Mouse (Mus musculus) ES-E14 (cell line): ENCODE results near the gene Krtap10-4. TPM values are rescaled to one million over a fixed set of nuclear protein-coding genes. Genes with fewer than 3 reads are reported as not detected.

Experiments used
- total RNA-seq: library from RNA; depleted of rRNA; stranded (reverse); fragments of 300-350 nt; gene quantifications from 2 replicates; pipeline ENCODE4 v1.2.3, GENCODE M21; 2012; rRNA removed

Gene Krtap10-4
- total RNA-seq, 1 experiment = not detected

Other genes with a start within 250 kb of the Krtap10-4 start
- 115 and 142 TPM in 2 replicates for gene Pttg1ip, start 245.4 kb downstream of the Krtap10-4 start, total RNA-seq
- 139 and 148 TPM in 2 replicates for gene Sumo3, start 221.0 kb downstream of the Krtap10-4 start, total RNA-seq
- 1.7 and 5.4 TPM in 2 replicates for gene Gm49325, start 220.9 kb downstream of the Krtap10-4 start, total RNA-seq
- 21.2 and 32.7 TPM in 2 replicates for gene Ube2g2, start 204.8 kb downstream of the Krtap10-4 start, total RNA-seq
- gene Tspear, start 140.5 kb downstream of the Krtap10-4 start, total RNA-seq = 0.49 and 0.90 TPM in 2 replicates
- not detected in 2 replicates for gene Gm19402, start 136.3 kb downstream of the Krtap10-4 start, total RNA-seq
- not detected in 2 replicates for gene Gm9508, start 129.9 kb downstream of the Krtap10-4 start, total RNA-seq
- gene Gm10272, start 120.5 kb downstream of the Krtap10-4 start, total RNA-seq = not detected in 2 replicates
- not detected in 2 replicates for gene Gm10024, start 115.6 kb downstream of the Krtap10-4 start, total RNA-seq
- gene Gm10142, start 111.3 kb downstream of the Krtap10-4 start, total RNA-seq = not detected in 2 replicates
- not detected in 2 replicates for gene Krtap12-1, start 106.5 kb downstream of the Krtap10-4 start, total RNA-seq
- not detected in 2 replicates for gene Gm10100, start 100.6 kb downstream of the Krtap10-4 start, total RNA-seq
- gene Gm18596, start 84.5 kb downstream of the Krtap10-4 start, total RNA-seq = not detected in 2 replicates
- not detected in 2 replicates for gene Gm9736, start 75.7 kb downstream of the Krtap10-4 start, total RNA-seq
- gene Gm3233, start 67.4 kb downstream of the Krtap10-4 start, total RNA-seq = not detected in 2 replicates
- not detected in 2 replicates for gene Gm3238, start 55.8 kb downstream of the Krtap10-4 start, total RNA-seq
- gene Gm7138, start 50.2 kb downstream of the Krtap10-4 start, total RNA-seq = not detected in 2 replicates
- not detected in 2 replicates for gene Gm3250, start 44.6 kb downstream of the Krtap10-4 start, total RNA-seq
- gene Gm7137, start 38.9 kb downstream of the Krtap10-4 start, total RNA-seq = not detected in 2 replicates
- gene Gm9639, start 32.0 kb downstream of the Krtap10-4 start, total RNA-seq = not detected in 2 replicates
- not detected in 2 replicates for gene Gm19668, start 28.0 kb downstream of the Krtap10-4 start, total RNA-seq
- not detected in 2 replicates for gene Gm9507, start 15.3 kb downstream of the Krtap10-4 start, total RNA-seq
- gene Gm2696, start 12.4 kb downstream of the Krtap10-4 start, total RNA-seq = not detected in 2 replicates
- gene Krtap10-10, start 8.9 kb upstream of the Krtap10-4 start, total RNA-seq = not detected in 2 replicates
- not detected in 2 replicates for gene Gm36176, start 19.7 kb upstream of the Krtap10-4 start, total RNA-seq
- gene Gm10318, start 25.8 kb upstream of the Krtap10-4 start, total RNA-seq = not detected in 2 replicates
- gene Gm3285, start 34.9 kb upstream of the Krtap10-4 start, total RNA-seq = not detected in 2 replicates
- 2.5 and 4.1 TPM in 2 replicates for gene Lrrc3, start 75.4 kb upstream of the Krtap10-4 start, total RNA-seq
- gene Trpm2, start 143.5 kb upstream of the Krtap10-4 start, total RNA-seq = 0.54 and 0.63 TPM in 2 replicates
- gene 1810043G02Rik, start 151.4 kb upstream of the Krtap10-4 start, total RNA-seq = 7.1 and 8.4 TPM in 2 replicates
- gene Pfkl, start 183.0 kb upstream of the Krtap10-4 start, total RNA-seq = 138 and 230 TPM in 2 replicates
- 328 and 388 TPM in 2 replicates for gene Dnmt3l, start 214.9 kb upstream of the Krtap10-4 start, total RNA-seq
- gene Aire, start 216.5 kb upstream of the Krtap10-4 start, total RNA-seq = 68.3 and 88.3 TPM in 2 replicates
- gene Icosl, start 242.2 kb upstream of the Krtap10-4 start, total RNA-seq = 30.5 and 31.7 TPM in 2 replicates